Mouse (Mus musculus) liver, adult (tissue): Measurements from ENCODE around the gene Cxxc4.

ENCODE experiments used
- GATA4 ChIP-seq: IDR thresholded peaks from 2 replicates; pipeline ENCODE4 v1.6.1; 2014; ENCODE audit warnings: mild to moderate bottlenecking, low read length; ENCODE audit not compliant: insufficient replicate concordance

The Cxxc4 gene

DNA sequence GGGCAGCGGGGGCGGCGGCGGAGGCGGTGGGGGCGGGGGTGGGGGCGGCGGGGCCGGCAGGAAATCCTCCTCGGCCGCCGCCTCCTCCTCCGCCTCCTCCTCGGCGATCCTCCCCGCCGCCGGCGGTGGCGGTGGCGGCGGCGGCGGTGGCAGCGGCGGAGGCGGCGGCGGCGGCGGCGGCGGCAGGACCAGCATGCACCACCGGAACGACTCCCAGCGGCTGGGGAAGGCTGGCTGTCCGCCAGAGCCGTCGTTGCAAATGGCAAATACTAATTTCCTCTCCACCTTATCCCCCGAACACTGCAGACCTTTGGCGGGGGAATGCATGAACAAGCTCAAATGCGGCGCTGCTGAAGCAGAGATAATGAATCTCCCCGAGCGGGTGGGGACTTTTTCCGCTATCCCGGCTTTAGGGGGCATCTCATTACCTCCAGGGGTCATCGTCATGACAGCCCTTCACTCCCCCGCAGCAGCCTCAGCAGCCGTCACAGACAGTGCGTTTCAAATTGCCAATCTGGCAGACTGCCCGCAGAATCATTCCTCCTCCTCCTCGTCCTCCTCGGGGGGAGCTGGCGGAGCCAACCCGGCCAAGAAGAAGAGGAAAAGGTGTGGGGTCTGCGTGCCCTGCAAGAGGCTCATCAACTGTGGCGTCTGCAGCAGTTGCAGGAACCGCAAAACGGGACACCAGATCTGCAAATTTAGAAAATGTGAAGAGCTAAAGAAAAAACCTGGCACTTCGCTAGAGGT is 3.9 kb downstream of the Cxxc4 start:
- TF ChIP-seq GATA4 = no peak; the same call in 1 of the 2 replicates

DNA sequence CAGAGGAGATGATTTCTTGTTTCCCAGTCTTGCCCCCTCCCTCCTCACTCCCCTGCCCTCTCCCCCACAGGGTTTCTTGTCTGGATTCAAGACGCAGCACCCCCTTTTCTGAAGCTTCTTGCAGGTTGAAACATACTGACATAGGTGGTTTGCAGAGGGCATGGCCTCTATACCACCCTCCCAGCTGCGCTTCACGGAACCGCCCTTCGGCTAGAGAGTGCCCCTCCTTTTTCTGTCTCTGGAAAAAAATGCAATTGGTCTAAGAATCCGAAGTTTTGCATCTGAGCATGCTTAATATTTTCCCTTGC is 4.4 kb downstream of the Cxxc4 start:
- TF ChIP-seq GATA4 = no peak

DNA sequence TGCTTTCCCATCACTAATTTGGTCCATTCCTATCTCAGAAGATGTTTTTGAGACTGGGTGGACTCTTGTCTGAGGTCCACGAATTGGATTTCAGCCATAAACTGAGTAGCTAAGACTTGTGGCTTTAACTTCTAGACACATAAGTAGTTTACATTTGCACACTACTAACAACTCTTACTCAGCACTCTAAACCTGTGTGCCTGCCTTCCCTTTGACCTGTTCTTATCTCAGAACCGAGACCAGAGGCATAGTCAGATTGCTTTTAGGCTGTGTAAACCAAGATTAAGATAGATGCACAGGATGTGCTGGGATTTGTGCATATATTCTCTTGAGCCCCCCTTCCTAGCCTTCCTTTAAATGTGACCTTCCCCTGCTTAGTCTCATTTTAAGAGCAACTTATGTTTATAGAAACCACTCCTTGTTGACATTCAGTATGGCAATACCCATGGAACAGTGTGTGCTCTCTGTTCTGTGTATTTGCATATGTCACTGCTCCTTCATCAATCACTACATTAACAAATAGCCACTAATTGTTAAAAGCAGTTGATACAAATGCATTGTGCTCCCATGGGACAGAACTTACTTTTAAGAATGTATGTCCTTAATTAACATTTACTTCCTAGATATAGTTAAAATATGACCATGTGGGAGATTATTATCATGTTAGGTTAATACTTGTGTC is 7.0 kb downstream of the Cxxc4 start:
- no peak for TF ChIP-seq GATA4

DNA sequence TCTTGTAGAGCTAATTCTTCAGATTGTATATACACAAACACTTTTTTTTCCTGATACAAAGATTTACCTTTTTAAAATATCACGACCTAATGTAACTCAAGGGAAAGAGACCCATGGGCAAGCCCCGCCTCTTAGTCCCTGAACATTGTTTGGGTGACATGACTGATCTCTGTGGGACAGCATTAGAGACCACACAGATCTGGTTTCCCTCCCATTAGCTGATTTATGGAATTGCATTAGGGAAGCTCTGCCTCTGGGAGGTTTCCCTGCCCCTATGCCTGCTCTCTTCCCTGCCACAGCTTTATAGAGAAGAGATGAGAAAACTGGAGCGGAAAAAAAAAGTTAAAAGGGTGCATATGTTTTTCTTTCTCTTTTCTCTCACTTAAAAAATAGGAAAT is 7.6 kb downstream of the Cxxc4 start:
- no peak for TF ChIP-seq GATA4

DNA sequence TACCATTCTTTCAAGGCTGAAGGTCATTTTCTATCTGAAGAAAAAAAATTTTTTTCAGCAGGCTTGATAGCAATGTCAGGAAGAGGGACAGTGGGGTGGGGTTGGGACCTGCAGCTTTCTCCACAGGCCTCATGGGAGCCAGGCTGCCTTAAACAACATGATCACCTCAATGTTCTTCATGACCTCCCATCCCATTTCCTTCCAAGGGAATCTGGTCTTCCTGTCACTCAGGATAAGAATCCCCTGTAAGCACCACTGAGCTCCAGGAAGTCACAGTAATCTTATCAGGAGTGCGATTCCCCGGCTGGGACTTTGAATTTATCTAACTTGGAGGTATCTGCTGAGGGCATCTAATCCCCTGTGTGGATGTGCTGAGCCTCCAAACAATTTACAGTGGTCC is 17.9 kb downstream of the Cxxc4 start:
- TF ChIP-seq GATA4 = peak; percentile 71; the same call in 1 of the 2 replicates

DNA sequence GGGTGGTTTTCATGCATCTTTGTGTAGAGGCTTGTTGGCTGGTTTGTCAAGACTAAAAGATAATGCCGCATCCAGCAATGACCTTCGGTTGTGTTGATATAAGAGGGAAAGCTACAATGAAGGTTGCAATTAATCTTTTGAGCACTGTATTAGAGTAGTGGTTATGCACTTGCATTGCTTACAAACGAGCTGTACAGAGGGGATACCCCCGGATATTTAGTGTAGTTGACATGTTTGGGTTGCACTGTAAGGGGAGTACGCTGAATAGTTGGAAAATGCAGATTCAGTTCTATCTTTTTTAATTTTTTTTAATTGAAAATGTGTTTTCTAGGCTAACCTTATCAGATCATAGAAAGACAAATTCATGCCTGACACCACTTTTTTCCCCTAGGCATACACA is 22.4 kb downstream of the Cxxc4 start:
- no peak for TF ChIP-seq GATA4

DNA sequence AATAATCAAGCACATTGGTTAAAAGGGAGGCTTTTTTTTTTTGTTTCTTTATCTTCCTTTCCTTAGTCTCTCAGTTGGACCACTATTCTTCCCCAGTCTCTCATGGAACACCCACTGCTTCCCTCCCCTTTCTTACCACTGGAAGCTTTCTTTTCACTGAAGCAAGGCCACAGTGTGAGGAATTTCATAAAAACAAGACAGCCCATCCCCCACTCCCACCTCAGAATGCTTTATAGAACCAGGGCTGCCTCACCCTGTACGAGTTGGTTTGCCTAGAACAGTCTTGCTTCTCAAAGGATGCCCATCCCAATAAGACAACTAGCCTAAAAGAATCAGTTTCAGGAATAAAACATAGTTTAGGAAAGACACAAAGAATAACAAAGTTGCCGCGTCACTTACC is 23.0 kb downstream of the Cxxc4 start:
- TF ChIP-seq GATA4 = no peak

DNA sequence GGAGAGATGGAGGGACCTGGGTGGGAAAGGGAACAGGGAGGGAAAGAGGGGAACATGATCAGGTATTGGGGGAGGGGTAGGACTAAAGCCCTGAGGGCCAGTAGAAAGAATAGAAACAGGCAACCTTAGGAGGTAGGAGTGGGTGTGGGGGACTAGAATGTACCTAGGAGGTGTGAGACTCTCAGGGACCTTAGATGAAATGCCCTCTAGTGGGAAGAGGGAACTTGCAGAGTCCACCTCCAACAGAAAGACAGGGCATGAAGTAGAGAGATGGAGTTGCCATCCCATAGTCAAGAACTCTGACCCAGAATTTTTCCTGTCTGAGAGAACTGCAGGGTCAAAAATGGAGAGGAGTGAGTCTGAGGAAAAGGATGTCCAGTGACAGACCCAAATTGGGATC is 43.4 kb downstream of the Cxxc4 start:
- no peak for TF ChIP-seq GATA4

DNA sequence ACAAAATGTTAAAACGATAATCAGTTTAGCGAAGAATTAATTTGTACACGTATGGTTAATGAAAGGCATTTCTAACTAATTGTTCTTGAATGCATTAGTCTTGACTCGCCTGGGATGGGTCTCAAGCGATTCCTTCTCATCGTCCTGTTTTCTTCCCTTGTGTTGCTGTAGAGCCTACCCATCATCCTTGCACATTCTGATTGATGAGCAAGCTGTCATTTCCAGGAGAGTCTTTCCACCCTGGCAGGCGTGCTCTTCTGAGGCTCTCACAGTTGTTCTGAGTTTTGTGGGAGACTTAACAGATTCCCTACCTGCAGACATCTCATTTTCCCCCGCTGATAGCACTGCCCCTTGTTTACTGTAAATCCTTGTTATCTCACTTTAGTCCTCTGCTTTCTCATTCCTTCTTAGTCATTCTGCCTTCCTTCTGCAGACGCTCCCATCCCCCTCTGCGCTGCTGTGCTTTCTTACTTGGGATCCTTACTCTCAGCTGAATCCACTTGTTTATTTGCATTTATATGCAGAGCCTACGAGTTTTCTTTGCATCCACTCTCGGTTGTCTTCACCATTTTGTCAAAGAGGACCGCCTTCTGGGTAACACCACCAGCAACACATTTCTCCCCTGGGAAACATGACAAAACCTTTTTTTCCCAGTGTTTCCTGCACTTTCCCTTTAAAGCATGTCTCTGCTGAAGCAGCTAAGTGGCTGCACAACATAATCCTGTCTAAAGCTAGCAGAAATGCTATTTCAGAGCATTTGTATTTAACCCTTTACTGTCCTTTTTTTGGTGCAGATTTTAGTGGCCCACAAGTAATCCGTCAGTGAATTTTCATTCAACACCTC is 45.5 kb downstream of the Cxxc4 start:
- no peak for TF ChIP-seq GATA4

DNA sequence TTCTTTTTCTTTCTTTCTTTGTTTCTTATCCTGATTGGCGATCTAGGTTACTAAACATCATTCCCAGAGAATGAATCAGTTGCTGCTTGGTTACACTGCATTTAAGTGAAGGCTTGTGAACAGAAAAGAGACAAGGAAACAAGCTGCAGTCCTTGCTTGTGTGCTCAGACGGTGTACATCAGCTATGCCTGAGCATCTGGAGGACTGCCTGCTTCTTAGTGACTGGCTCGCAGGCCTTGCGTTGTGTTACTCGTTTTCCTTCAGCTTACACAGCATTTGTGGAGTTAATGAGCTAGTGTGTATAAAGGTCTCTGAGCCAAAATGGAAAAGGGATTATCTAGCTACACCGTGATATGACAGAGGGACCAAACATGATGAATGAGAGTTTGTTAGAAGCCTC is 58.9 kb downstream of the Cxxc4 start:
- no peak for TF ChIP-seq GATA4

DNA sequence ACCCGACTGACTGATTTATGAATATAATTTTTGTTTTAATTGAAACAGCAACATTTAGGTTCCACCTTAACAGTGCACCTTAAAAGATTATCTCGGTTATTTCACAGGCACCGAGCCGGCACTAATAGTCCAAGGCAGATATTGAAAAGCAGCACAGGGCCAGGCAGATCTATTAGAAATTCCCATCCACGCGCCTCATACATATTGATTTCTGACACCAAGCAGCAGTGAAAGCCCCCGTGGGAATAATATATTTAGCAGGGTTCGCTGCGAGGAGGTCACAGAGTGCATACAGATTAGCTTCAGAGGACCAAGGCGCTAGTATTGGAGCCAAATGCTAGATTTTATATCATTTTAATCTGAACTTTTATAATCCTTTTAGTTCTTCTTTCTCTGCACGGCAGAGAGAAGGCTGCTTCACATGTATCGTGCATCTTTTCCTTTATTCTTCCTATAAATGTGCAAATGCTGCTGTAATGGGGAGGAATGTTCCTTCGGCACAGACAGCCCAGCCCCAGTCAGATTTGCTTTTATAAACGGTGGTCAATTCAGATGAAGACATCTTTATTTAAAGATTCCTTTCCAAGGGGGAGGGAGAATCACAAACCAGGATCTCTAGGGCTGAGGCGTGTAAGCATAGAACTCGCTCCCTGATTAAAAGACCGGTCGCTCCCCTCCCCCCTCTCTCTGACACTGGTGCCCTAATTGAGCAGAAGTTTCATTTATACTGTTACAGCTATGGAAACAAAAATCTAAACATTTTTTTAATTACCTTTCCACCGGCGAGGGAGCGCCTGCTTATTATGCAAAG is 66.6 kb downstream of the Cxxc4 start:
- no peak for TF ChIP-seq GATA4

DNA sequence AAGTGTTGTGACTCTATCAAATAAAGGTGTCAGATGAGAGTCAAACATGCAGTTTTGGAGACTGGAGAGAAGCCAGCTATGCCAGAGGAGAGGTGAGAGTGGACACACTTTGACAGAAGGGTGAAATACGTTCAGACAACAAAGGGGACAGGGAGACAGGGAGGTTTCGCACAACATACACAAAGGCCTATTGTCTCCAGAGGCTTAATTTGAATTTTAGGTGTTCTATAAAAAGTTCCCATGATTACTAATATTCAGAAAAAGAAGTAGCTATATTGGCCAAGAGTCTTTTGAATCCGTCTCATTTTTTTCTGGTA is 67.2 kb downstream of the Cxxc4 start:
- TF ChIP-seq GATA4 = no peak

DNA sequence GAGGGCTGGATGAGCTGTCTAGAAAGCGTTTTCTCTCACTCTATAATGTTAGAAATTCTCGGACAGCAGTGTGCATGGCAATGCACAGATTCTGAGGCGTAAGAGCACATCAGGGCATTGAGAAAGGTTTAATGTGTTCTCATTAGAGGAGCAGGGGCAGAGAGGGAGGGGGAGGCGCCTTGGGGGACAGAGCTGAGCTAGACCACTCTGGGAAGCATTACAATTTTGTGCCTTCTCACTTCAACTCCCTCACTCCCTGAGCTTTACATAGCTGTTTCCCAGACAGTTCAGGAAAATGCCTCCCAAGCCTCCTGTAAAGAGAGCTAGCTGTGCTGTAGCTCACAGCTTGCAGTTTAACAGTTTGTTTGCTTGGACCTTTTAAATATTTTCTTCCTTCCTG is 70.2 kb downstream of the Cxxc4 start:
- TF ChIP-seq GATA4 = no peak

DNA sequence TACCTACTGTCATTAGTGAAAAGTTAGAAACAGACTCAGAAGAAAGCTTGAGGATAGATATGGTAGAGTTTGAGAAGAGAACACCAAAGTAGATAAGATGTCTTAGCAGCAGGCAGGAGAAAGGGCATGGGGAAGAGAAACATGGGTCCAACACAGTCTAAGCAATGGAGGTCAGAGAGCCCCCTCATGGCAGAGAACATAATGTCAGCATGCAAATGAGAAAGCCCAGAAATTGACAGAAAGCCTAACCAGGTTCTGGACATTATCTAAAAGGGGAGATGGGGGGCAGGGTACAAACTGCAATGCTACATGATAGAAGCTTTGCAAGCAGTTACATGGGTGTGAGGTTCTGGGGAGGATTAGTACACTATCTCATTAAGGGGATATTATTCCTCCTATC is 71.5 kb downstream of the Cxxc4 start:
- no peak for TF ChIP-seq GATA4
